11 mouse cellular contexts compared by ENCODE assay signal in genomic region chr5:120371176-120371819, GRCm38 (mm10).
DNase-seq lines count a peak whose midpoint lies in the region; ATAC-seq lines count a peak whose summit lies in the region.
"Had no signal": no experiment of that assay in that cellular context is flagged by ENCODE, and none has a peak within 500 bp of the region (broad histone marks: within the 10 kb centered on the region; RNA-seq: fewer than 3 reads in every experiment).

No protein-coding gene starts in this region.

- no peaks in the 10 kb centered on the region for H3K27me3 ChIP-seq in embryonic facial prominence, embryonic 11.5 days (ENCODE audit: control insufficient read depth, insufficient read depth, low read length)
- H3K27me3 ChIP-seq in hindbrain, embryonic 16.5 days (replicated peaks; ENCODE audit: control insufficient read depth, insufficient read depth, low read length), result no peaks in the 10 kb centered on the region

- H3K27ac ChIP-seq in embryonic facial prominence, embryonic 11.5 days (replicated peaks; ENCODE audit: low read depth, low read length), result 0 out of 2 replicates have a peak overlapping the region, but pooled peaks have one; percentile 23
- no peak overlapping the region for H3K27ac ChIP-seq in hindbrain, embryonic 16.5 days (ENCODE audit: low read depth, low read length)
- H3K27ac ChIP-seq: left cerebral cortex, adult 2 months had no signal

- intact Hi-C loops in heart, postnatal 10 days (cut with DNase I), result no loop called here
- intact Hi-C loops in left cerebral cortex, postnatal 10 days (cut with DNase I), result no loop called here

- H3K4me2 ChIP-seq in embryonic facial prominence, embryonic 11.5 days (ENCODE audit: low read depth, low read length), result peak overlapping the region; percentile 14; the same call in 1 of the 2 replicates
- peak overlapping the region; percentile 7; the same call in 1 of the 2 replicates for H3K4me2 ChIP-seq in hindbrain, embryonic 16.5 days (ENCODE audit: low read length)

- peak overlapping the region; percentile 32; the same call in 1 of the 2 replicates for H3K9ac ChIP-seq in embryonic facial prominence, embryonic 11.5 days (replicated peaks; ENCODE audit: low read length)
- H3K9ac ChIP-seq in hindbrain, embryonic 16.5 days (ENCODE audit: low read depth, low read length), result no peak overlapping the region

- H3K4me3 ChIP-seq in embryonic facial prominence, embryonic 11.5 days (ENCODE audit: low read depth, low read length), result no peak overlapping the region
- no peak overlapping the region for H3K4me3 ChIP-seq in hindbrain, embryonic 16.5 days (ENCODE audit: low read length)
- H3K4me3 ChIP-seq: left cerebral cortex, adult 2 months had no signal

- H3K9me3 ChIP-seq in embryonic facial prominence, embryonic 11.5 days (replicated peaks; ENCODE audit: control insufficient read depth, low read length), result no peaks in the 10 kb centered on the region
- H3K9me3 ChIP-seq in hindbrain, embryonic 16.5 days (ENCODE audit: control insufficient read depth, low read length), result no peaks in the 10 kb centered on the region

- H3K4me1 ChIP-seq in embryonic facial prominence, embryonic 11.5 days (ENCODE audit: control insufficient read depth, insufficient read depth, low read length), result no peaks in the 10 kb centered on the region
- H3K4me1 ChIP-seq in hindbrain, embryonic 16.5 days (ENCODE audit: control insufficient read depth, insufficient read depth, low read depth, low read length), result peaks cover 2% of the 10 kb centered on the region; the same call in 1 of the 2 replicates

- WGBS in embryonic facial prominence, embryonic 11.5 days, result 3% methylated on average over 15 of the region's 15 CpGs
- WGBS in hindbrain, embryonic 16.5 days, result 4% methylated on average over 15 of the region's 15 CpGs

- ATAC-seq in embryonic facial prominence, embryonic 11.5 days (replicated peaks; ENCODE audit: insufficient number of reproducible peaks, low FRiP score, low TSS enrichment, low read depth), result 0 out of 2 replicates have a peak, but pooled peaks have one; percentile 18
- ATAC-seq in hindbrain, embryonic 16.5 days, result no peak

- DNase-seq in heart, postnatal 10 days, result peak; percentile 1 to 10
- no peak for DNase-seq in heart, adult 11 months
- peak; percentile 56 for DNase-seq in embryonic facial prominence, embryonic 11.5 days (ENCODE audit: low spot score)
- DNase-seq in neural tube, embryonic 10.5 days (ENCODE audit: extremely low spot score, low spot score), result peak; percentile 33
- no peak for DNase-seq in adrenal gland, postnatal 10 days
- DNase-seq in spleen, postnatal 4 days (ENCODE audit: low spot score in 2 of 2), result no peak
- no peak for DNase-seq in left cerebral cortex, postnatal 10 days (ENCODE audit: extremely low spot score in 1 of 2, low spot score in 2 of 2)
- DNase-seq: cerebellum, adult 8-10 months; thymus, postnatal 36 days had no signal

- H3K36me3 ChIP-seq in embryonic facial prominence, embryonic 11.5 days (replicated peaks; ENCODE audit: control insufficient read depth, insufficient read depth, low read depth, low read length), result no peaks in the 10 kb centered on the region
- H3K36me3 ChIP-seq in hindbrain, embryonic 16.5 days (ENCODE audit: control insufficient read depth, insufficient read depth, low read length), result no peaks in the 10 kb centered on the region

Comparison
In these comparisons a context has a peak if more than half of its experiments do, and no peak if none do; other contexts are left out.
1. DNase-seq: peak in heart, postnatal 10 days (2 of 2), embryonic facial prominence, embryonic 11.5 days (single experiment) and neural tube, embryonic 10.5 days (single experiment); none in heart, adult 11 months (single experiment), adrenal gland, postnatal 10 days (single experiment), spleen, postnatal 4 days (0 of 2) and left cerebral cortex, postnatal 10 days (0 of 2).